Mouse (Mus musculus) stomach, embryonic 14.5 days (tissue): ENCODE measurements around the gene Prelid1. TPM values are rescaled to one million over a fixed set of nuclear protein-coding genes. Genes with fewer than 3 reads are reported as not detected.

Experiments used
- ATAC-seq: fragments of 200-750 bp; cut with Nextera tagmentation; 2 replicates; pipeline ENCODE4 v1.8.0; 2017; ENCODE audit warnings: low read depth, moderate TSS enrichment; ENCODE audit not compliant: insufficient number of reproducible peaks, insufficient read depth, low FRiP score
- H3K27ac ChIP-seq: fragments of 300-500 bp; sonication (generic); 2 replicates; pipeline ENCODE4 v1.5.1; 2014; ENCODE audit warnings: mild to moderate bottlenecking, low read length, moderate library complexity, mixed read lengths
- H3K27me3 ChIP-seq: fragments of 300-500 bp; sonication (generic); 2 replicates; pipeline ENCODE4 v1.6.1; 2014; ENCODE audit warnings: low read length, control low read depth, mixed read lengths; ENCODE audit not compliant: control insufficient read depth, insufficient read depth
- H3K36me3 ChIP-seq: fragments of 300-500 bp; sonication (generic); 2 replicates; pipeline ENCODE4 v1.6.1; 2014; ENCODE audit warnings: mild to moderate bottlenecking, control low read depth, low read length, moderate library complexity, mixed read lengths; ENCODE audit not compliant: control insufficient read depth, insufficient read depth
- H3K4me1 ChIP-seq: fragments of 300-500 bp; sonication (generic); 2 replicates; pipeline ENCODE4 v1.6.1; 2014; ENCODE audit warnings: low read length, control low read depth, mixed read lengths; ENCODE audit not compliant: control insufficient read depth, insufficient read depth
- H3K4me2 ChIP-seq: fragments of 300-500 bp; sonication (generic); replicated peaks from 2 replicates; pipeline ENCODE4 v1.6.1; 2014; ENCODE audit warnings: low read depth, low read length, control low read depth
- H3K4me3 ChIP-seq: fragments of 300-500 bp; sonication (generic); 2 replicates; pipeline ENCODE4 v1.5.1; 2014; ENCODE audit warnings: low read depth, low read length, control low read depth
- H3K9ac ChIP-seq: fragments of 300-500 bp; sonication (generic); replicated peaks from 2 replicates; pipeline ENCODE4 v1.6.1; 2014; ENCODE audit warnings: low read depth, mild to moderate bottlenecking, control low read depth, low read length, moderate library complexity, mixed read lengths
- H3K9me3 ChIP-seq: fragments of 300-500 bp; sonication (generic); 2 replicates; pipeline ENCODE4 v1.6.1; 2016; ENCODE audit warnings: low read depth, low read length, control low read depth; ENCODE audit not compliant: control insufficient read depth
- WGBS: fragments of 180-500 bp; shearing (Covaris S2); extraction: QIAGEN DNeasy Blood & Tissue Kit; methylation state at CpG from one replicate; pipeline ENCODE4 v1.1.7; 2014; 5-methylcytosine and 5-hydroxymethylcytosine counted together
- polyA plus RNA-seq: library from polyadenylated mRNA; unstranded; fragments of >200 nt; fragmentation: Nextera tagmentation; extraction: Ambion mirVana; gene quantifications from 2 replicates; pipeline ENCODE4 v1.2.1, GENCODE M21; 2014

Prelid1 gene
- 509 and 525 TPM in 2 replicates for polyA plus RNA-seq

DNA sequence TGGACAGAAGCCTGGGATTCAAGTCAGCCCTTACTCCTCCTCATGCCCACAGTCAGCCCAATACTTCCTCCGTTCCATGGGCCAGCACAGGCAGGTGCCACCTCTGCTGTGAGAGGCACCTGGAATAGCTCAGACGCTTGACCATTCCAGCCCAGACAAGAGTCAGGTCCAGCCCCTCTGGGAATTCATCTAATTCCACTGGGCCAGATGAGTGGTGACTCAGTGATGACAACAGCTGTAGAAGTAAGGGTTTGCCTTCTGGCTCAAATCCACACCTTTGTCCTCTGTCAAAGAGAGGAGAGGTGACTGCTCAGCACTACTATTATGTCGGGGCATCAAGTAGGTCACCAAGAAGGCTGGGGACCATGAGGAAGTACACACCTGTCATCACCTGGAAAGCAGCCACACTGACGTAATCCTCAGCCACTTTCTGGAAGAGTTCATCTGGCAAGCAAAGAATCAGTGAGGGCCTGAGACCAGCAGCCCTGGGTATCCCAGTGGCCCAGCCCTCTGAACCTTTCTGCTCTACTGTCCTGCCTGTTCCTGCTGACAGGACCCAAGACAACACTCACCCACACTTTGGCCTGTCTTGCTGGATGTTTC, at the start of gene Prelid1:
Prelid1 (plus strand) TSS at position 570 of the 603 bp plus-strand sequence.
- Histone ChIP-seq H3K27me3 (no peaks in the 10 kb centered on the region), H3K9ac (peak within 1 kb of the TSS; percentile 93), H3K9me3 (no peaks in the 10 kb centered on the region), H3K4me3 (peak within 1 kb of the TSS; percentile 98), H3K36me3 (peaks cover 46% of the 10 kb centered on the region), H3K27ac (peak within 1 kb of the TSS; percentile 90; the same call in 1 of the 2 replicates), H3K4me2 (peak within 1 kb of the TSS; percentile 95), H3K4me1 (peaks cover 20% of the 10 kb centered on the region)
- ATAC-seq = no peak
- WGBS = 81% methylated on average over 4 of the region's 4 CpGs

DNA sequence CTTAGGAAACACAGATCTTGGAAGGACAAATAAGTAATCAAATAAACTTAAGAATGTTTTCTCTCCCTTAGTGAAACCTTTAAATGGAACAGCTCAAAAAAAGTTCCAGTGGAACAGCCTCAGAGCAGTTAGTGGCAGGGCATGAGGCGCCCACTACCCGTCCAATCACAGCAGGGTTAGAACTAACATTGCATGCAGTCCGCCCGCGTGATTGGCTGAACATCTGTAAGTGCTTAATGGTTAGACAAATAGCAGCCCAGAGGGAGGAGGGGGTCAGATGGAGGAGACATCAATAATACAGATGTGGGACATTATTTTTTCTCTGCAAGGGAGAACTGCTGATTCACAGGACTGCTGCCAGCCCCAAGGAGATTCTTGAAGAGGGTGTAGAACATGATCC, 43.1 kb upstream of the Prelid1 start:
- peaks cover 52% of the 10 kb centered on the region for H3K36me3 ChIP-seq
- H3K27me3 ChIP-seq = no peaks in the 10 kb centered on the region
- no peak overlapping the region for H3K4me2 ChIP-seq
- 80% methylated on average over 5 of the region's 5 CpGs for WGBS
- no peak overlapping the region for H3K4me3 ChIP-seq
- no peak overlapping the region for H3K9ac ChIP-seq
- H3K27ac ChIP-seq = no peak overlapping the region
- H3K9me3 ChIP-seq = no peaks in the 10 kb centered on the region
- ATAC-seq = no peak
- H3K4me1 ChIP-seq = no peaks in the 10 kb centered on the region

- Histone ChIP-seq H3K4me3 (no peak overlapping the region), H3K36me3 (peaks cover 54% of the 10 kb centered on the region), H3K4me2 (no peak overlapping the region), H3K4me1 (no peaks in the 10 kb centered on the region), H3K27ac (no peak overlapping the region), H3K9me3 (no peaks in the 10 kb centered on the region), H3K27me3 (no peaks in the 10 kb centered on the region), H3K9ac (no peak overlapping the region)
- 92% methylated on average over 5 of the region's 5 CpGs for WGBS
- ATAC-seq = no peak
These were observed 42.7 kb upstream of the Prelid1 start for GRCm38 (mm10) chr13:55277646-55278045.

- Histone ChIP-seq H3K9me3 (no peaks in the 10 kb centered on the region), H3K27ac (no peak overlapping the region), H3K4me2 (no peak overlapping the region), H3K4me1 (no peaks in the 10 kb centered on the region), H3K27me3 (no peaks in the 10 kb centered on the region), H3K9ac (no peak overlapping the region), H3K4me3 (no peak overlapping the region), H3K36me3 (peaks cover 60% of the 10 kb centered on the region)
- ATAC-seq = no peak
- WGBS = 77% methylated on average over 3 of the region's 3 CpGs
These were observed 31.4 kb upstream of the Prelid1 start for GRCm38 (mm10) chr13:55288854-55289253.

- Histone ChIP-seq H3K9me3 (no peaks in the 10 kb centered on the region), H3K27me3 (no peaks in the 10 kb centered on the region), H3K4me2 (no peak overlapping the region), H3K36me3 (peaks cover 73% of the 10 kb centered on the region), H3K27ac (no peak overlapping the region), H3K9ac (no peak overlapping the region), H3K4me3 (no peak overlapping the region), H3K4me1 (no peaks in the 10 kb centered on the region)
- ATAC-seq = no peak
- 96% methylated on average over 1 of the region's 1 CpGs for WGBS
These were observed 23.5 kb upstream of the Prelid1 start for GRCm38 (mm10) chr13:55296760-55297159.

GRCm38 (mm10) chr13:55300913-55301312, 19.4 kb upstream of the Prelid1 start:
- no peak overlapping the region for H3K4me2 ChIP-seq
- peaks cover 73% of the 10 kb centered on the region for H3K36me3 ChIP-seq
- H3K9ac ChIP-seq = no peak overlapping the region
- no peaks in the 10 kb centered on the region for H3K27me3 ChIP-seq
- no peak overlapping the region for H3K27ac ChIP-seq
- no peak overlapping the region for H3K4me3 ChIP-seq
- no peaks in the 10 kb centered on the region for H3K4me1 ChIP-seq
- ATAC-seq = no peak
- H3K9me3 ChIP-seq = no peaks in the 10 kb centered on the region
- WGBS = 89% methylated on average over 5 of the region's 5 CpGs

DNA sequence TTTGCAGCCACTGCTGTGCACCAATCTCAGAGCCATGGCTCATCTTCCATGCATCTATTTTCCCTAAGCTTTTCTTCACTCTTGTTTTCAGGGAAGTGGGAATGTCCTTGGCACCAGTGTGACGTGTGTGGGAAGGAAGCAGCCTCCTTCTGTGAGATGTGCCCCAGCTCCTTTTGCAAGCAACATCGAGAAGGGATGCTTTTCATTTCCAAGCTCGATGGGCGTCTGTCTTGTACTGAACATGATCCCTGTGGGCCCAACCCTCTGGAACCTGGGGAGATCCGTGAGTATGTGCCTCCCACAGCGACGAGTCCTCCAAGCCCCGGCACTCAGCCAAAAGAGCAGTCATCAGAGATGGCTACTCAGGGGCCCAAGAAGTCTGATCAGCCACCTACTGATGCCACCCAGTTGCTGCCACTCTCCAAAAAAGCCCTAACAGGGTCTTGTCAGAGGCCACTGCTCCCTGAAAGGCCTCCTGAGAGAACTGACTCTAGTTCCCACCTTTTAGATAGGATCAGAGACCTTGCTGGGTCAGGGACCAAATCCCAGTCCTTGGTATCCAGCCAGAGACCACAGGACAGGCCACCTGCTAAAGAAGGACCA, 8.2 kb upstream of the Prelid1 start:
- H3K4me2 ChIP-seq = no peak overlapping the region
- no peak overlapping the region for H3K27ac ChIP-seq
- no peaks in the 10 kb centered on the region for H3K27me3 ChIP-seq
- no peak overlapping the region for H3K4me3 ChIP-seq
- H3K9me3 ChIP-seq = no peaks in the 10 kb centered on the region
- no peaks in the 10 kb centered on the region for H3K4me1 ChIP-seq
- peaks cover 77% of the 10 kb centered on the region for H3K36me3 ChIP-seq
- no peak for ATAC-seq
- H3K9ac ChIP-seq = no peak overlapping the region
- WGBS = 94% methylated on average over 8 of the region's 8 CpGs

GRCm38 (mm10) chr13:55313051-55313450, 7.2 kb upstream of the Prelid1 start:
- no peaks in the 10 kb centered on the region for H3K27me3 ChIP-seq
- no peaks in the 10 kb centered on the region for H3K4me1 ChIP-seq
- H3K27ac ChIP-seq = no peak overlapping the region
- no peak for ATAC-seq
- 90% methylated on average over 9 of the region's 9 CpGs for WGBS
- H3K4me2 ChIP-seq = no peak overlapping the region
- no peaks in the 10 kb centered on the region for H3K9me3 ChIP-seq
- H3K9ac ChIP-seq = no peak overlapping the region
- H3K4me3 ChIP-seq = no peak overlapping the region
- H3K36me3 ChIP-seq = peaks cover 73% of the 10 kb centered on the region
